Mouse (Mus musculus) kidney, embryonic 14.5 days (tissue): ENCODE measurements around the gene Etd. TPM values are rescaled to one million over a fixed set of nuclear protein-coding genes. Genes with fewer than 3 reads are reported as not detected.
"Not testable (repeated sequence)": the region's sequence is repeated elsewhere in the genome, so short reads cannot be mapped to it uniquely, and the experiment has no call there.

Experiments used
- ATAC-seq: fragments of 200-750 bp; cut with Nextera tagmentation; 2 replicates; pipeline ENCODE4 v1.8.0; 2017; ENCODE audit warnings: moderate number of reproducible peaks, mild to moderate bottlenecking, moderate TSS enrichment, moderate library complexity; ENCODE audit not compliant: low FRiP score, low TSS enrichment
- H3K27ac ChIP-seq: fragments of 300-500 bp; sonication (generic); 2 replicates; pipeline ENCODE4 v1.5.1; 2014; ENCODE audit warnings: low read depth, mild to moderate bottlenecking, low read length, moderate library complexity, mixed read lengths
- H3K27me3 ChIP-seq: fragments of 300-500 bp; sonication (generic); 2 replicates; pipeline ENCODE4 v1.6.1; 2014; ENCODE audit warnings: mild to moderate bottlenecking, low read length; ENCODE audit not compliant: control insufficient read depth, insufficient read depth
- H3K36me3 ChIP-seq: fragments of 300-500 bp; sonication (generic); 2 replicates; pipeline ENCODE4 v1.6.1; 2014; ENCODE audit warnings: low read length, mixed read lengths; ENCODE audit not compliant: control insufficient read depth, insufficient read depth
- H3K4me1 ChIP-seq: fragments of 300-500 bp; sonication (generic); 2 replicates; pipeline ENCODE4 v1.6.1; 2014; ENCODE audit warnings: low read length, mixed read lengths; ENCODE audit not compliant: control insufficient read depth, insufficient read depth
- H3K4me2 ChIP-seq: fragments of 300-500 bp; sonication (generic); replicated peaks from 2 replicates; pipeline ENCODE4 v1.6.1; 2014; ENCODE audit warnings: low read depth, mild to moderate bottlenecking, low read length
- H3K4me3 ChIP-seq: fragments of 300-500 bp; sonication (generic); 2 replicates; pipeline ENCODE4 v1.5.1; 2014; ENCODE audit warnings: mild to moderate bottlenecking, low read length
- H3K9ac ChIP-seq: fragments of 300-500 bp; sonication (generic); 2 replicates; pipeline ENCODE4 v1.6.1; 2014; ENCODE audit warnings: low read depth, mild to moderate bottlenecking, low read length, moderate library complexity
- H3K9me3 ChIP-seq: fragments of 300-500 bp; sonication (generic); 2 replicates; pipeline ENCODE4 v1.6.1; 2016; ENCODE audit warnings: low read length; ENCODE audit not compliant: control insufficient read depth
- WGBS: fragments of 180-500 bp; shearing (Covaris S2); extraction: QIAGEN DNeasy Blood & Tissue Kit; methylation state at CpG from one replicate; pipeline ENCODE4 v1.1.7; 2014; 5-methylcytosine and 5-hydroxymethylcytosine counted together
- polyA plus RNA-seq: library from polyadenylated mRNA; unstranded; fragments of >200 nt; fragmentation: Nextera tagmentation; extraction: Ambion mirVana; gene quantifications from 2 replicates; pipeline ENCODE4 v1.2.1, GENCODE M21; 2014

The Etd gene
- polyA plus RNA-seq: not detected in 2 replicates

- no peak for ATAC-seq
- 91% methylated on average over 3 of the region's 3 CpGs for WGBS
- no peak within 1 kb of the TSS for H3K9ac ChIP-seq
These were observed at the start of gene Etd for GRCm38 (mm10) chrX:53434618-53435017. Etd (plus strand) TSS chrX:53434918.

GRCm38 (mm10) chrX:53386362-53386761 lies 48.4 kb upstream of the Etd start:
- Histone ChIP-seq H3K4me2 (no peak overlapping the region), H3K4me1 (no peaks in the 10 kb centered on the region), H3K27ac (no peak overlapping the region), H3K27me3 (no peaks in the 10 kb centered on the region), H3K9me3 (no peaks in the 10 kb centered on the region), H3K9ac (no peak overlapping the region), H3K4me3 (no peak overlapping the region), H3K36me3 (no peaks in the 10 kb centered on the region)
- ATAC-seq: no peak
- 78% methylated on average over 3 of the region's 3 CpGs for WGBS

More at GRCm38 (mm10) chrX:53434618-53435017, at the start of gene Etd:
- H3K9me3 ChIP-seq: no peaks in the 10 kb centered on the region
- no peaks in the 10 kb centered on the region for H3K36me3 ChIP-seq
- H3K4me3 ChIP-seq: no peak within 1 kb of the TSS
- H3K27ac ChIP-seq: no peak within 1 kb of the TSS
- no peak within 1 kb of the TSS for H3K4me2 ChIP-seq
- H3K4me1 ChIP-seq: no peaks in the 10 kb centered on the region
- H3K27me3 ChIP-seq: no peaks in the 10 kb centered on the region

DNA sequence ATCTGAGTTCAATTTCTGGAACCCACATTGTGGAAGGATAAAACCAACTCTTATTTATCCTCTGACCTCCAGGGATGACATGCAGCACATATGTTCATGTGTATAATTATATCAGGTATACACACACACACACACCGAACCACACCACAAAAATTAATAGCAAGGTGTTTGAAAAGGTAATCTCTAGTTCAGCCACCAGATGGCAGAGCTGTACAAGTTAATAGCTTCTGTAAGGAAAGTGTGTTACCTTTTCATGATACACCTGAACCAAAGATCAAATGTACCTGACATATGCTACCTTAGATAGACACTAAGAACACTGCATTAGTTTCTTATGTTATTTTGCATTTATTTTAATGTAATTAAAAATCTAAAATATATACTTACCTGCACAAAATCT lies 1.8 kb upstream of the Etd start:
- 83% methylated on average over 1 of the region's 1 CpGs for WGBS
- no peak overlapping the region for H3K4me3 ChIP-seq
- ATAC-seq: no peak

GRCm38 (mm10) chrX:53459573-53459972 lies 24.9 kb downstream of the Etd start:
- WGBS: 46% methylated on average over 3 of the region's 3 CpGs
- Histone ChIP-seq H3K4me1 (no peaks in the 10 kb centered on the region), H3K36me3 (no peaks in the 10 kb centered on the region), H3K27ac (no peak overlapping the region), H3K4me3 (no peak overlapping the region), H3K27me3 (no peaks in the 10 kb centered on the region), H3K4me2 (no peak overlapping the region), H3K9me3 (no peaks in the 10 kb centered on the region), H3K9ac (no peak overlapping the region)
- no peak for ATAC-seq

More for the DNA sequence above, 1.8 kb upstream of the Etd start:
- Histone ChIP-seq H3K9me3 (no peaks in the 10 kb centered on the region), H3K9ac (no peak overlapping the region), H3K4me2 (no peak overlapping the region), H3K27me3 (no peaks in the 10 kb centered on the region), H3K27ac (no peak overlapping the region), H3K4me1 (no peaks in the 10 kb centered on the region), H3K36me3 (no peaks in the 10 kb centered on the region)

DNA sequence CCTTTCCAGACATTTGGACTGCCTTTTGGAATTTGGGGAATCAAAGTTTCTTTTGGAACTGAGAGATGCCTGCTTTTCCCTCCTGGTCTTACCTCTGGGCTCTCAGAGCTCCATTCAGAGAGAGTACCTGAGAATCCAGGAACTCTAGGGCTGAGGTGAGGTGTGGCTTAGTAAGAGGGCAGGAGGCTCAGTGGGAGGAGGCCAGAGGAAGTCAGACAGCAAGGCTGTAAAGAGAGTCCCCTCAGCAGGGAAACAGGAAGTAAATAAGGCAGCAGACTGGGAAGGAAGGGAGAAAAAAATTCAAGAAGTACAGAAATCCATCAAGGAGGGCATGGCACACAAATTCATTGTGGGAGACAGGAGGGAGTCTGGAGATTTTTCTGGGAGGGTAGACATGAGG lies 29.5 kb downstream of the Etd start:
- not testable (repeated sequence) for H3K27ac ChIP-seq, H3K4me1 ChIP-seq, H3K9ac ChIP-seq, H3K9me3 ChIP-seq, H3K27me3 ChIP-seq, H3K36me3 ChIP-seq, ATAC-seq, H3K4me3 ChIP-seq, H3K4me2 ChIP-seq

Other genes starting within 250 kb of the Etd start
- gene Plac1, start 194.8 kb upstream of the Etd start, polyA plus RNA-seq: 5.4 and 6.0 TPM in 2 replicates
- gene Fam122b, start 165.1 kb upstream of the Etd start, polyA plus RNA-seq: 7.6 and 10.5 TPM in 2 replicates
- gene Fam122c, start 161.5 kb upstream of the Etd start, polyA plus RNA-seq: not detected in 2 replicates
- gene Mospd1, start 64.4 kb upstream of the Etd start, polyA plus RNA-seq: 38.9 and 42.3 TPM in 2 replicates
- gene Rtl8c, start 173.1 kb downstream of the Etd start, polyA plus RNA-seq: 58.7 and 71.4 TPM in 2 replicates
- gene Gm14597, start 174.1 kb downstream of the Etd start, polyA plus RNA-seq: not detected in 2 replicates
- 73.2 and 78.7 TPM in 2 replicates for gene Rtl8a, start 208.8 kb downstream of the Etd start, polyA plus RNA-seq
- 58.9 and 71.0 TPM in 2 replicates for gene Rtl8b, start 235.5 kb downstream of the Etd start, polyA plus RNA-seq